In the genomic region with DNA sequence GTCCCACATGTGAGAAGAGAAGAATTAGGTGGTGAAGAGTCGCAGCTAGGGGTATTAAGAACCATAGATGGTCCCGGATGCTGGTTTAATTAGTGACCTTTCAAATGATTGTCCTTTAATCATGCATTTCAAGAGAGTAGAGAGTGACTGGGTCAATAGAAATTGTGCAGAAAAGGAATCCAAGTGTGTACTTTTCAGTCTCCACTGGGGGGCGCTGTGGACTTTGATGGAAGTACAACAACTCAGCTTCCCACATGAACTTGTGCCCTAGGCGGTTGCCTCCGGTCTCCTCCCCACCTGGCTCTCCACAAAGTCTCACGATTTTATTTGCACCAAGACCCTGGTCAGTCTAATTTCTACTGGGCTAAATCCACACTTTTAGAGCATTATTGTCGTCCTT, we compare ENCODE assay signal across 9 mouse cellular contexts.
A peak's percentile ranks its signal among the peaks of the same experiment; 100 is the strongest.
DNase-seq lines count a peak whose midpoint lies in the region; ATAC-seq and TF ChIP-seq lines count a peak whose summit lies in the region.
"Had no signal": no experiment of that assay in that cellular context is flagged by ENCODE, and none has a peak within 500 bp of the region (broad histone marks: within the 10 kb centered on the region; RNA-seq: fewer than 3 reads in every experiment).

No protein-coding gene starts in this region.

- no peak overlapping the region for H3K4me3 ChIP-seq in gastrocnemius, adult 2 months
- H3K4me3 ChIP-seq: liver, embryonic 15.5 days had no signal

- TF ChIP-seq CTCF in gastrocnemius, adult 2 months (IDR thresholded peaks at IDR 0.05), result peak; percentile 58
- TF ChIP-seq CTCF in brain, embryonic 14.5 days (IDR thresholded peaks at IDR 0.05; ENCODE audit: borderline replicate concordance, extremely low read depth, insufficient read depth, insufficient read length), result peak; percentile 46; the same call in 1 of the 2 replicates

- intact Hi-C loops in gastrocnemius, adult 2 months (cut with DNase I), result no loop called here

- no peak overlapping the region for H3K27ac ChIP-seq in gastrocnemius, adult 2 months
- H3K27ac ChIP-seq: liver, embryonic 15.5 days had no signal

- TF ChIP-seq POLR2A in brain, embryonic 14.5 days (IDR thresholded peaks at IDR 0.05; ENCODE audit: borderline replicate concordance, extremely low read depth, insufficient read depth, insufficient read length, poor library complexity, severe bottlenecking), result no peak

- peak; percentile 60 for DNase-seq in gastrocnemius, adult 2 months
- no peak for DNase-seq in gastrocnemius, adult 8-10 months (ENCODE audit: low spot score in 2 of 2)
- DNase-seq in brain, embryonic 14.5 days (ENCODE audit: low read depth), result peak; percentile 68
- peak; percentile 12 to 61 for DNase-seq in frontal cortex, postnatal 14 days (ENCODE audit: low spot score in 2 of 2)
- DNase-seq in layer of hippocampus, adult 8-10 months (ENCODE audit: low spot score in 2 of 2), result peak; percentile 42 to 62
- peak; percentile 55 for DNase-seq in lung, postnatal 36 days
- peak; percentile 55 for DNase-seq in thymus, postnatal 0 days (ENCODE audit: low spot score)

- peak; percentile 54 for ATAC-seq in CD4-positive, CD25-positive, alpha-beta regulatory T cell, adult 4 months

Comparison
In these comparisons a context has a peak if more than half of its experiments do, and no peak if none do; other contexts are left out.
1. DNase-seq: peak in gastrocnemius, adult 2 months (single experiment), brain, embryonic 14.5 days (single experiment), frontal cortex, postnatal 14 days (2 of 2), layer of hippocampus, adult 8-10 months (2 of 2), lung, postnatal 36 days (single experiment) and thymus, postnatal 0 days (single experiment); none in gastrocnemius, adult 8-10 months (0 of 2).